In the genomic region with DNA sequence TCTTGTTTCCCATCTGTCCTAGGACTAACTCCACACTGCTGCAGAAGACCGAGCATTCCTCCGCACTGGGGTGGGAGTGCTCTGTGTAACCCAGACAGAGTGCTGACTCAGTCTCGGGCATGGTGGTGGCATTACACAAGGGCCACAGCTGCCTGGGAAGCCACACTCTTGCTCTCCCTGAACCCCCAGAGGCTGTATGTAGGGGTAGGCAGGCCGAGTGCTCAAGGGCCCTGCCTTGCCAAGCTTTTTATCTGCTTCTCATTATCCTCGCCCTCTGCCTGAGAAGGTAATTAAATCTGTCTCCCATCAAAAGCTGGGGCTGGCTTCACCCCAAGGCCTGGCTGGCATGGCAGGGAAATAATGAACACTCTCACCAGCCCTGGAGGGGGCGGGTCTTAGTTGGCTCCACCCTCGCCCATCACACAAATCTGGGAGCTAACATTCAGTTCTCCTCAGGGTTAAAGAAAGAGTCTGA, we compare ENCODE assay signal across 9 mouse cellular contexts. TPM values are rescaled to one million over a fixed set of nuclear protein-coding genes. Genes with fewer than 3 reads are reported as not detected.
A peak's percentile ranks its signal among the peaks of the same experiment; 100 is the strongest.
DNase-seq lines count a peak whose midpoint lies in the region; ATAC-seq and TF ChIP-seq lines count a peak whose summit lies in the region.
"Had no signal": no experiment of that assay in that cellular context is flagged by ENCODE, and none has a peak within 500 bp of the region (broad histone marks: within the 10 kb centered on the region; RNA-seq: fewer than 3 reads in every experiment).

No protein-coding gene starts in this region.

- H3K9me3 ChIP-seq in forebrain, postnatal 0 days (ENCODE audit: low read length): no peaks in the 10 kb centered on the region
- no peaks in the 10 kb centered on the region for H3K9me3 ChIP-seq in limb, embryonic 14.5 days (ENCODE audit: control insufficient read depth, low read length)
- H3K9me3 ChIP-seq: heart, embryonic 15.5 days; lung, embryonic 15.5 days had no signal

- intact Hi-C loops in gastrocnemius, adult 2 months (cut with DNase I): no loop called here

- no peak for TF ChIP-seq POLR2A in limb, embryonic 14.5 days (IDR thresholded peaks at IDR 0.05; ENCODE audit: borderline replicate concordance, extremely low read depth, insufficient read depth, insufficient read length)

- peaks cover 7% of the 10 kb centered on the region; the same call in 1 of the 2 replicates for H3K4me1 ChIP-seq in forebrain, postnatal 0 days (ENCODE audit: insufficient read depth)
- peaks cover 28% of the 10 kb centered on the region for H3K4me1 ChIP-seq in limb, embryonic 14.5 days (ENCODE audit: control insufficient read depth, insufficient read depth, low read length)

- no peak overlapping the region for H3K4me3 ChIP-seq in forebrain, postnatal 0 days (ENCODE audit: low read depth, low read length)
- H3K4me3 ChIP-seq in limb, embryonic 14.5 days (replicated peaks; ENCODE audit: low read length): no peak overlapping the region
- no peak overlapping the region for H3K4me3 ChIP-seq in gastrocnemius, adult 2 months
- H3K4me3 ChIP-seq: heart, embryonic 15.5 days; lung, embryonic 15.5 days had no signal

- H3K36me3 ChIP-seq in forebrain, postnatal 0 days (ENCODE audit: insufficient read depth): no peaks in the 10 kb centered on the region
- no peaks in the 10 kb centered on the region for H3K36me3 ChIP-seq in limb, embryonic 14.5 days (ENCODE audit: control insufficient read depth, insufficient read depth, low read length)
- H3K36me3 ChIP-seq: heart, embryonic 15.5 days; lung, embryonic 15.5 days had no signal

- peak; percentile 86 for ATAC-seq in forebrain, postnatal 0 days
- ATAC-seq in limb, embryonic 14.5 days (ENCODE audit: low FRiP score, low read depth): peak; percentile 30; the same call in 1 of the 2 replicates

- H3K27me3 ChIP-seq in forebrain, postnatal 0 days (ENCODE audit: insufficient read depth, low read length): no peaks in the 10 kb centered on the region
- H3K27me3 ChIP-seq in limb, embryonic 14.5 days (ENCODE audit: control insufficient read depth, insufficient read depth, low read length): no peaks in the 10 kb centered on the region
- H3K27me3 ChIP-seq: heart, embryonic 15.5 days; lung, embryonic 15.5 days had no signal

- peak overlapping the region; percentile 63 for H3K27ac ChIP-seq in forebrain, postnatal 0 days (ENCODE audit: low read depth, low read length)
- no peak overlapping the region for H3K27ac ChIP-seq in limb, embryonic 14.5 days (replicated peaks; ENCODE audit: low read depth, low read length)
- H3K27ac ChIP-seq in gastrocnemius, adult 2 months: no peak overlapping the region
- H3K27ac ChIP-seq: heart, embryonic 15.5 days; lung, embryonic 15.5 days had no signal

- H3K4me2 ChIP-seq in forebrain, postnatal 0 days (ENCODE audit: low read depth): no peak overlapping the region
- H3K4me2 ChIP-seq in limb, embryonic 14.5 days (replicated peaks; ENCODE audit: low read depth, low read length, severe bottlenecking): no peak overlapping the region
- H3K4me2 ChIP-seq: heart, embryonic 15.5 days; lung, embryonic 15.5 days had no signal

- 20% methylated on average over 7 of the region's 7 CpGs for WGBS in forebrain, postnatal 0 days
- WGBS in limb, embryonic 14.5 days: 42% methylated on average over 7 of the region's 7 CpGs

- DNase-seq in 3T3-L1 (ENCODE audit: low read depth, low spot score) (peak; percentile 63), ES-CJ7 (ENCODE audit: low read depth, low spot score) (peak; percentile 39), adipocyte (ENCODE audit: low spot score) (no peak)
- DNase-seq in forebrain, postnatal 0 days: peak; percentile 81
- peak; percentile 21 for DNase-seq in limb, embryonic 14.5 days (ENCODE audit: low spot score)
- DNase-seq in ovary, postnatal 10 days (ENCODE audit: low spot score): no peak
- DNase-seq in gastrocnemius, adult 2 months: no peak

- TF ChIP-seq CTCF in forebrain, postnatal 0 days (IDR thresholded peaks at IDR 0.05; ENCODE audit: low read depth): no peak
- no peak for TF ChIP-seq CTCF in gastrocnemius, adult 2 months (IDR thresholded peaks at IDR 0.05)

- no peak overlapping the region for H3K9ac ChIP-seq in forebrain, postnatal 0 days
- H3K9ac ChIP-seq in limb, embryonic 14.5 days (ENCODE audit: low read depth, low read length, severe bottlenecking): no peak overlapping the region
- H3K9ac ChIP-seq: heart, embryonic 15.5 days; lung, embryonic 15.5 days had no signal

RNA-seq across cellular contexts. Expression of a gene that starts 30.9 kb away (rescaled TPM):
- total RNA-seq in forebrain, postnatal 0 days (2014; rRNA removed): 65.3 and 71.5 TPM in 2 replicates
- 6.0 TPM in 2 replicates for polyA plus RNA-seq in forebrain, postnatal 0 days (2015; fragmentation: Nextera tagmentation; extraction: Ambion mirVana)
- polyA plus RNA-seq in limb, embryonic 14.5 days (2012; rRNA removed): 23.9 and 28.1 TPM in 2 replicates
- 6.5 and 8.2 TPM in 2 replicates for polyA plus RNA-seq in limb, embryonic 14.5 days (2014; fragmentation: Nextera tagmentation; extraction: Ambion mirVana)
- total RNA-seq in gastrocnemius, adult 2 months (2021): 10 to 100 TPM; 17.3 to 20.1 TPM

Comparison
In these comparisons a context has a peak if more than half of its experiments do, and no peak if none do; other contexts are left out.
1. DNase-seq: peak in 3T3-L1 (single experiment), ES-CJ7 (single experiment), forebrain, postnatal 0 days (single experiment) and limb, embryonic 14.5 days (single experiment); none in adipocyte (single experiment), ovary, postnatal 10 days (single experiment) and gastrocnemius, adult 2 months (single experiment).